Mouse (Mus musculus) gastrocnemius, adult 2 months (tissue): ENCODE measurements around the gene Mfsd12. TPM values are rescaled to one million over a fixed set of nuclear protein-coding genes. Genes with fewer than 3 reads are reported as not detected.

Experiments used
- DNase-seq: peaks from one replicate; pipeline ENCODE4 v3.0.0; 2022
- H3K27ac ChIP-seq: fragments of 200-600 bp; 2 replicates; pipeline ENCODE4 v1.8.1; 2022; ENCODE audit warnings: mild to moderate bottlenecking
- H3K4me3 ChIP-seq: fragments of 200-600 bp; 2 replicates; pipeline ENCODE4 v1.8.1; 2022; ENCODE audit warnings: mild to moderate bottlenecking, moderate library complexity
- CTCF ChIP-seq: fragments of 200-600 bp; IDR thresholded peaks from 2 replicates; pipeline ENCODE4 v1.8.1; 2022; ENCODE audit warnings: antibody characterized with exemption, mild to moderate bottlenecking, moderate library complexity
- intact Hi-C: fragments of 180-260 bp; cut with DNase I; formaldehyde crosslinking; loops from one replicate; pipeline ENCODE4 v1.15.1; 2025
- total RNA-seq, 2 experiments: library from RNA; stranded (reverse); gene quantifications; 2 replicates each; pipeline ENCODE4 v1.2.3; 2021

Gene Mfsd12
- total RNA-seq, 2 experiments from 2014 or later: 2.2 to 3.3 TPM

DNA sequence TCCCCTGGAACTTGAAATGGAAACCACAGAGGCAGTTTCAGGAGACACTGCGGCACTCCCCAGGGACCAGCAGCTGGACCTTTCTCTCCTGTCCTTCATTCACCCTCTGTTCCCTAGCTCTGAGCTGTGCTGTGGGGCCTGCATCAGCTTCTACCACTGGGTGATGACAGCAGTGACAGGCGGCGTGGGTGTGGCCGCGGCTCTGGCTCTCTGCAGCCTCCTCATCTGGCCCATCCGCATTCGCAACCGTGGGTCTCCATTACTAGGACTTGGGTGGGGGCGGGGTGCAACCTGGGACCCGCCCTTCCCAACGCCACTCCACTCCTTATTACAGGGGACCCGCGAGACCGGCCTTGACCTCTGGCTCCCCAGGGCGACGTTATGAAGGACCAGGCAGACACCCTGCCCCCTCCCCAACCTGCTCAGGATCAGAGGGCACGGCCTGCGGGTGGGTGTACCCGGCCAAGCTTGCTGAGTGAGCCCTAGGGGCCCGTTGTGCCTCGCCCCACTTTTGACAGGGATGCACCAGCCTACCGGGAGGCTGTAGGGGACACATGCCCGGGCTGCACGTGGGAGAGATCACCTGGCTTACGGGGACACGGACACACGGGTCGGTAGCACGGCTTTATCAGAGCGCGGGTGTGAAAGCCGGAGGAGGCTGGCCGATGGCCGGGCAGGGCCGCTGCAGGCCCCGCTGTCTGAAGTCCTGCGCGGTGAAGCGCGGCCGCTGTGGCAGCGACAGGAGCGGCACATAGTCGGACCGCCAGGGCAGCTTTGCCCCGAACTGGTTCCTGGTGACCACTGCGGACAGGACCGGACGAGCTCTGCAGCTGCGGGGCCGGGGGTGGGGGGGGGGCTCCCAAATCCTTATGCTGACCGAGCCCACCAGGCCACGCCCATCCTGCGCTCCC, 6.4 kb downstream of the Mfsd12 start:
- H3K27ac ChIP-seq: no peak overlapping the region
- intact Hi-C loops: no loop called here
- peak overlapping the region; percentile 56 for H3K4me3 ChIP-seq
- TF ChIP-seq CTCF: no peak
- no peak for DNase-seq

DNA sequence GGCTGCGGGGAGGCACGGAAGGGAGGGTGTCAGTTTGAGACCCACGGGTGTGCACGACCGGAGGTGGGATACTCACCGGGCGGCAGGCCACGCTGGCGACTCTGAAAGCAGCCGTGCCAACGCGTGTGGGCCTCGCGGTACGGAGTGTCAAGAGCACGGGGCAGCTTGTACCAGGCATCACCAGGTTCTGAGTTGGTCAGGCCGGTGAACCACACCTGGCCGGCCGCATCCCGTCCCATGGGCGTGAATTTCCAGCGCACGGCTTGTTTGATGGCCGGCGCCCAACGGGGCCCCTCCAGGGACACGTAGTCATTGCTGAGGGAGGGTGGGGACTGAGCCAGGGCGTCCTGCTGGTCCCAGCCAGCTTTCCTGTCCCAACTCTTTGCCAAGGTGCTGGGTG, 7.4 kb downstream of the Mfsd12 start:
- no peak overlapping the region for H3K27ac ChIP-seq
- peak overlapping the region; percentile 56 for H3K4me3 ChIP-seq
- intact Hi-C loops: no loop called here
- DNase-seq: peak; percentile 64
- no peak for TF ChIP-seq CTCF

DNA sequence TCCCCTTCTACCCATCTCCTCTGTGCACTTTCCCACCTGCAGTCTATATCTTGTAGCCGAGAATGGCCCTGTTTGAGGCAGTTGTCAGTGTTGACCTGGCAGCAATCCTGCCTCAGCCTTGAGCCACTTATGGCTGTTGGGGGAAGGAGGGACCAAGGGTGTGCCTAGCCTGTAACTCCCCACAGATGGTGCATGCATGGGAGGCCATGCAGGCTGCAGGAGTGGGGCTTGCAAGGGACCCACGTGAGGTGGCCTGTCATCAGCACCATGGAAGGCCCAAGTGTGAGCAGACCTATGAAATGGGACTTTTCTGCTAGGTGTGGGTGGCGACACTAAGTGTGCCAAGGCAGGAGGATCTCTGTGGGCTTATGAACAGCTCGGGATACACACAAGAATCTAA, 7.8 kb downstream of the Mfsd12 start:
- no peak for TF ChIP-seq CTCF
- Histone ChIP-seq H3K27ac (no peak overlapping the region), H3K4me3 (peak overlapping the region; percentile 56)
- intact Hi-C loops: no loop called here
- DNase-seq: no peak

DNA sequence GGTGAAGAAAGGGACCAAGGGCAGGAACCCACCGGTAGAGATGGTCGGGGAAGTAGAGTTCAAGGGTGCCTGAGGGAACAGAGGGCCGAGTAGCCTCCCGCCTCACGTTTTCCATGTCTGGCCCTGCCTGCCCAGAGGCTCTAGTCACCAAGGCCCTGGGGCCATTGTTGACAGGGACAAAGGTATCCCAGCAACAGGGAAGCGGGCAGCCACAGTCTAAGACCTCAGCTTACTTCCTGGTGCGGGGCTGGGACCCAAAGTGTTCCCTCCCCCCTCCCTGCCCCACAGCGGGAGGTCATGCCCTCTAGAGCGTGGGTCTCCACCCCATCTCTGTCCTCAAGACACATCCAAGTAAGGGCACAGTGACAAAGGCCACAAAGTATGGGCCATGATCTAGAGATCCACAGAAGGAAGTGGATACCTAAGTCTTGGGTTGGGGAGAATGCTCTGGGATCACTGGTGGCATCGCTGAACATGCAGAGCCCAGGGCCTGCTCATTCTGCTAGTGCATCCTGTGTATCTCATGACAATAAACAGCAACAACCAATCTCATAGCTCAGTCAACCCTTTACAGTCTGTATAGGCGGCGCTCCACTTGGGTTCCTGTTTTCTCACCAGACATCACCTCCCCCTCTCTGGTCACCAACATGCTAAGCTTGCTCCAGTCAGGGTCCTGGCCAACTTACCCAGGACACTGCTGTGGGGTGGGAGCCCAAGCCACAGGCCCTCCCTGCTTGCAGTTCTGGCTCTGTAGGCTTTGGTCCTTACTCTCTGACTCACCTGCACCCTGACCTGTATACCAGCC, 8.6 kb downstream of the Mfsd12 start, which contains the start of gene 4930404N11Rik:
Gene 4930404N11Rik, minus strand, starts transcription at position 145 of the 805 bp plus-strand sequence.
- Histone ChIP-seq H3K4me3 (peak within 1 kb of the TSS; percentile 56), H3K27ac (no peak within 1 kb of the TSS)
- intact Hi-C loops: no loop called here
- DNase-seq: no peak
- no peak for TF ChIP-seq CTCF

DNA sequence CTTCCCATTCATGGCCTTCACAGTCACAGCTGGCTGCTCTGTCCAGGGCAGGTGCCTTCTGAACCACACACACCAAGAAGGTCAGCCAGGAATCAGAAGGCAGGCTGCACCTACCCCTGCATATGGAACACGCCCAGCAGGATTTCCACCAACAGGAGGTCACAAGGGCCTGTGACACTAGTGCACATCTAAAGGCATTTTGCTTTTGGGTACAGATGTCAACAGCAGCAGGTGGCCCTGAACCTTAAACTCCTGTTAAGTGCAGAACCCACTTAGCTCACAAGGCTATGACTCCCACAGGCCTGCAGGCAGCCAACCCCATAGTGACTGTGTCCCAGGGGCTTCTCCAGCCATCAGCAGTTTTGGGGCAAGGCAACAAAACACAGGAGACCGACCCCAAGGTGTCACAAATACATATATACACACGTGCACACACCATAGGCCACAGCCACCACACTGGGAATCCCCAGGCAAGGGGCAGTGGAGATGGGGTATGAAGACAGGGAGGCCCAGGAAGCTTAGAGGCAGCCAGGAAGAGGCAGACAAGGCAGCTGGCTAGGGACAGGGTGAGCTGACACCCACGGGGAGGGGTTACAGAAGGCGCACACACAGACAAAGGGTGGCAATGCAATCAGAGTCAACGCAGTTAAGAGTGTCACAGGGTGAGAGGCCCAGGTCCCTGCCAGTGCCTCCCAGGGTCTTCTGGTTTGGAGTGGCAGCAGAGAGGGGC, 9.4 kb downstream of the Mfsd12 start:
- no peak for TF ChIP-seq CTCF
- H3K4me3 ChIP-seq: no peak overlapping the region
- no peak for DNase-seq
- H3K27ac ChIP-seq: no peak overlapping the region
- intact Hi-C loops: no loop called here

DNA sequence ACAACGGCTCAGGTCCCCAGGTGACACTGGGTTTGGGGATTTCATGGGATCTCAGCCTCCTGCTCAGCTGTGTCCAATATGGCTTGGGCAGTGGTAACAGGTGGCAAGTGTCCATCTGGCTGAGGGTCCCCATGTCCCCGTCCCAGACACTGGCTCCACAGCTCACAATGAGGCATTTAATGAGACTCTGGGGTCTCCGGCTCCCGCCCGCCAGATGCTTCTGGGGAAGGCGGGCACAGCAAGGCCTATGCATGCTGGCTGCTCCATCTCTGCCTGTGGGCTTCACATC, 9.9 kb downstream of the Mfsd12 start:
- no peak for DNase-seq
- H3K4me3 ChIP-seq: no peak overlapping the region
- TF ChIP-seq CTCF: no peak
- H3K27ac ChIP-seq: no peak overlapping the region
- intact Hi-C loops: no loop called here

DNA sequence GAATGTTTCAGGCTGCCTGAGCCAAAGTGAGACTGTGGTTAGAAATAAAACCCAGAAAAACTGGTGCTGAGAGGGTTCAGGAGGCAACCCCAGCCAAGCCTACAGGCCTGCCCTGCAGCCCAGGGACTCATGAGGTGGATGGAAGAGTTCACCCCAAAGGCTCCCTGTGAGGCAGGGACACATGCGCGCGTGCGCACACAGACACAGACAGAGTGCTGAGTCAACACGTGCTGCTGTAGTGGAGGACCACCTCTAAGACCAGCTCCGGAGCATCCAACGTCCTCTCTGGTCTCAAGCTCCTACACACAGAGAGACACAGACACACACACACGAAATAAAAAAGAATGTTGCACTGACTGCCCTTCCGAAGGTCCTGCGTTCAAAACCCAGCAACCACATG, 18.0 kb downstream of the Mfsd12 start:
- TF ChIP-seq CTCF: no peak
- intact Hi-C loops: loop anchor here (10.0 kb wide), 1 partner anchor 169 kb away; the partner anchor contains the start of gene Gna11
- DNase-seq: no peak
- no peak overlapping the region for H3K27ac ChIP-seq
- no peak overlapping the region for H3K4me3 ChIP-seq

DNA sequence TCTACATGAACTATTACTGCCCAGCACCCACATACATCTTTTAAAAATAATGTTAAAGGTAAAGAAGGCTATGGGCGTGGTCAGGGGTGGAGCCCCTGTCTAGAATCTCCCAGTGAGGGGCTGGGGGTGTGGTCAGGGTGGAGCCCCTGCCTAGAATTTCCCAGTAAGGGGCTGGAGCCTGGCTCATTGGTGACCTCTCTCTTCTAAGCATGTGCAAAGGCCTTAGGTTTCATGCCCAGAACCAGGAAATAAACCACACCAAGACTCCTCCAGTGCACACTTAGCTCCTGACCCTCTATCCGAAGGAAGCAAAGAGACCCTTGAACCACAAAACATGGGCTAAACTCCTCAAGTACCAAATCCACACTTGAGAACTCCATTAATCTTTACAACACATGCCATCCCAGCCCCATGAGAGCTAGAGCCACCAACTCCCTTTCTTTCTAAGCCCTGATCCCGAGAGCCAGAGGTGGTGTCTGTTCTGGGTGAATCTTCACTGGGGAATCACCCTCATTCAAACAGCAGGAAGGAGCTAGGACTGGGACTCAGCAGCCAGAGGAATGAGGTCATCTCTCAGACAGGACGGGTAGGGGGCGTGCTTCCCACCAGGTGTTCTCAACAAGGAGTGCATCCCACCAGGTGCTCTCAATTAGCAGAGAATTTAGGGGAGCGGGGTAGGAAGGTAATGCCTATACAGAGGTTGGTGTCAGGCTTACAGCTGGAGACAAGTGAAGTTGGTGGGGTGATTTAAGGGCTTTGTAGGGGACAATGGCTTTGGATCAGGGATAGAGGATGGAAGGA, 19.5 kb downstream of the Mfsd12 start:
- no peak for DNase-seq
- H3K4me3 ChIP-seq: peak overlapping the region; percentile 99
- TF ChIP-seq CTCF: no peak
- H3K27ac ChIP-seq: peak overlapping the region; percentile 24; the same call in 1 of the 2 replicates
- intact Hi-C loops: loop anchor here (10.0 kb wide), 1 partner anchor 168 kb away; the partner anchor contains the start of gene Gna11

DNA sequence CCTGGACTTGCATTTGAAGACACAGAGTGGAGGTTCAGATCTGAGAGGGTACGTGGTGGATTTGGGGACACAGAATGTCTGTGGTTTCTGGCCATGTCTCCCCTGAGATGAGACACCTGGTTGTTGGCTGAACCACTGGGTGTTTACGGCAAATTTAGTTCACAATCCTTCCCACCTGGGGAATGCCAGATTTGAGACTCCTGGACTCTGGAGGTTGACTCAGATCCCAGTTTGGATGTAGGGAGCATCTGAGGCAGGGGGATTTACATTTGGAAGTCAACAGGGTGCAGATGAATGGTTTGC, 20.0 kb downstream of the Mfsd12 start:
- intact Hi-C loops: loop anchor here (10.0 kb wide), 1 partner anchor 167 kb away; the partner anchor contains the start of gene Gna11
- DNase-seq: no peak
- no peak for TF ChIP-seq CTCF
- Histone ChIP-seq H3K4me3 (peak overlapping the region; percentile 99), H3K27ac (peak overlapping the region; percentile 94)

DNA sequence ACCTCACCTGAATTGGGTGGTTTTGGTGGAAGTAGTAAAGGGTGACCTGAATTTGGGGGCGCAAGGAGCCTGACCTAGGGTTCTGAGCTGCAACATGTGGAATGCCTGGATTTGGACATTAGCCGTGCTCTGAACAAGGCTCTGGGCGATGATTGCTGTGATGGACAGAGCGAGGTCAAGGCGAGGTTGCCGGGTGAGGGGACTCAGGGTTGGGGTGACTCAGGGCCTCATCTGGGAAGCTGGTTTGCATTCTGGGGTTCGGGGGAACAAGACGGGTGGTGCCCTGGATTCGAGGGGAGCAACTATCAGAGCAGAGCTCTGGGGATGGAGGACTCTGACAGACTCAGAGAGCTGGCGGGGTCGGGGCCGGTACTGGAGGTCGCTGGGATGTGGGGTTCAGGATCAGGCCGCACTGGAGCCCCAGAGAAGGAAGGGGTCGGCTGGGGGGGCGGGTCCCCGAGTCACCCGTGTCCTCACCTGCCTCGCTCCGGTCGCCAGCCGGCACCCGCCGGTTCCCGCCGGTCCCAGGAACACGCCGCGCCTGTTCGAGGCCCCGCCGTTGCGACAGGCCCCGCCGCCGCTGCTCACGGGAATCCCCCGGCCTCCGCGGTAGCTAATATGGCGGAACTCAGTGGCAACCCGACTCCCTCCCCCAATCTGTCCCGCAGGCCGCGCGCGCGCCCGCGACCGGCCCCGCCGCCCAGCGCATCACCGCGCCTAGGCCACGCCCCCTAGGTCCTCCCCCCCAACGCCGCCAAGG, 20.7 kb downstream of the Mfsd12 start, which contains the start of gene Fzr1:
Gene Fzr1, minus strand, starts transcription at position 724 of the 760 bp plus-strand sequence.
- intact Hi-C loops: loop anchor here (10.0 kb wide), 1 partner anchor 167 kb away; the partner anchor contains the start of gene Gna11
- Histone ChIP-seq H3K4me3 (peak within 1 kb of the TSS; percentile 99), H3K27ac (peak within 1 kb of the TSS; percentile 94)
- TF ChIP-seq CTCF: no peak
- no peak for DNase-seq

DNA sequence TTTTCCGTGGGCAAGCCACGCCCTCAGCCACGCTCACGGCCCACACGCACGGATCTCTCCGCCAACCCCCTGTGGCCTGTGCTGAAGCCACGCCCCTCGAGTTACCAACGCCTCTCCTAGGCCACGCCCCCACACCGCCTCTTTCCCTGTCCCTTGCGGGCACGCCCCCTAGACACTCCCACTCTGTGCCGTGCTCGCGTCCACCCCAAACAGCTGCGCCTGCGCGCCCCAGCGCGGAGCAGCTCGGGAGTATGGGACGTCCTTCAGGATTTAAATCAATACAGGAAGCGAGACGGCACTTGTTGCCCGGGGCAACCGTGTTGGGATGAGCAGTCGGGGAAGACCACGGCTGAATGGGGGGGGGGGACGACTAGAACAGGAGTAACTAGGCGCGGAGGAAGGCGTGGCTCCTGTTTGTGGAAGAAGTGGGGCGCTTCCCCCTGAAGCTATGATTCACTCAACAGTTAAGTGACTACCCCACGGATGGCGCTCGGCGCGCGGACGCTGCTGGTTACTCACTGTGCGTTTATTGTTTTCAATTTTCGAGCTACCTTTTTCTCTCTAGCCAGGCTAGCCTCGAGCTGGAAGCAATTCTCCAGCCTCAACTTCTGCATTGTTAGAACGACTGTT, 21.4 kb downstream of the Mfsd12 start:
- Histone ChIP-seq H3K27ac (peak overlapping the region; percentile 75), H3K4me3 (peak overlapping the region; percentile 99)
- TF ChIP-seq CTCF: no peak
- DNase-seq: peak; percentile 100
- intact Hi-C loops: loop anchor here (10.0 kb wide), 1 partner anchor 166 kb away; the partner anchor contains the start of gene Gna11
